Mouse (Mus musculus): ENCODE results near the gene Shc4.
A peak's percentile ranks its signal among the peaks of the same experiment; 100 is the strongest.

Gene Shc4

GRCm38 (mm10) chr2:125628487-125628886 is 95.5 kb downstream of the Shc4 start:
- no peak for DNase-seq

DNA sequence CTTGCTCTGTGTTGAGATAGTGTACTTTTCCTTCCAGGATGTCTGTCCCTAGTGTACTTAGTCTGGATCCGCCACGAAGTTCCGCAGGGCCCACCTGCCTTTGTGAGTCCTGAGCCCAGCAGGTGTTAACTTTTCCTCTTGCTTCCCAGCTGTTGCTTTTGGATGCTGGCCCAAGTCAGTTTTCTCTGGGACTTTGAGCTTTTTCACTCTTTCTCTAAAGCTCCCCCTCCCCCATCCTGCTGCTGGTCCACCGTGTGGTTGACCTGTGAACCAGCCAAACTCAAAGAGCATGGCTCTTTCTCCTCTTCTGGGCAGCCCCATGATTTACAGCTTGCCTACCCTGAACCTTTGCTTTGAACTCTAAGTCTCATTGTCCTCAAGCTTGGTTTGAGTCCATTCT is 97.4 kb downstream of the Shc4 start:
- peak; percentile 75 to 80 for DNase-seq

- peak; percentile 98 to 99 for DNase-seq
These were observed 99.1 kb downstream of the Shc4 start, which contains the start of gene Cep152 for GRCm38 (mm10) chr2:125624837-125625351. Gene Cep152 (minus strand): TSS chr2:125625113.

DNA sequence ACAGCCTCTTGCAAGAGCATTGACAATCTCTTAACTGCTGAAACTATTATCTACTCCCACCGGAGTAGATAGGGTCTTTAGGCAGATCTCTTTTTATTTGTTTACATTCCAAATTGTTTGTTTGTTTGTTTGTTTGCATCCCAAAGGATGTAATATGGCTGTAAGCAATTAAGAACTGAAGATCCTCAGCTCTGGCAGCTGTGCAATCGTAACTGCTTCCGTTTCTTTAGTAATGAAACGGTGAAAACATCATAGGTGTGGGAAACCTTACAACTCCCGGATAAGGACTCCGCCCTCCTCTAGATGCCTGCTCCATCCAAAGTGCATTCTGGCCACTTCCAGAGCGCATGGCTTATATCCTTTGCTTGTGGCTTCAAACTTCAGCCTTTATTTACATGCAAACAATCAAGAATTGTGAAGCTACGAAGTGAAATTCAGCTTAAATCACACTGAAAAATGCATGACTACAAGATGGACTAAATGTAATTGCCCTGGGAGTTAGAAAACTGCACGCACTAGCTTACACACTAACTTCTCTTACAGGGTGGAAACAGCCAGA is 99.7 kb downstream of the Shc4 start:
- peak in 1 of 2 experiments; percentile 4 for DNase-seq

DNA sequence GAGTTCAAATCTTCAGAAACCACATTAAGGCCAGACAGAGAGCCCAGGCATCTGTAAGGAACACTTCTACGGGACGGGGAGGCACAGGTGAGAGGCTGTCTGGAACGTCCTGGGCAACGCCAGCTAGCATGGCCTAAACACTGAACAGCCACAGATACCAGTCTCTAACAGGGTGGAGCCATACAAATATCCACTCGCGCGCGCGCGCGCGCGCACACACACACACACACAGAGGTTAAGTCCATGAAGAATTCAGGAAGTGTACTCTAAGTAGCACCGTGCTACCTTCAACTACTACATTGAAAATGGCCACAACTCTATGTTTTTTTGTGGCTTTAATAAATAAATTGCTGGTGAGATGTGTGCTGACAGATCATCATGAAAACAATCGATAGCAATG is 100.7 kb downstream of the Shc4 start:
- no peak for DNase-seq

- DNase-seq = no peak
These were observed 103.6 kb downstream of the Shc4 start for GRCm38 (mm10) chr2:125620213-125620907.

DNA sequence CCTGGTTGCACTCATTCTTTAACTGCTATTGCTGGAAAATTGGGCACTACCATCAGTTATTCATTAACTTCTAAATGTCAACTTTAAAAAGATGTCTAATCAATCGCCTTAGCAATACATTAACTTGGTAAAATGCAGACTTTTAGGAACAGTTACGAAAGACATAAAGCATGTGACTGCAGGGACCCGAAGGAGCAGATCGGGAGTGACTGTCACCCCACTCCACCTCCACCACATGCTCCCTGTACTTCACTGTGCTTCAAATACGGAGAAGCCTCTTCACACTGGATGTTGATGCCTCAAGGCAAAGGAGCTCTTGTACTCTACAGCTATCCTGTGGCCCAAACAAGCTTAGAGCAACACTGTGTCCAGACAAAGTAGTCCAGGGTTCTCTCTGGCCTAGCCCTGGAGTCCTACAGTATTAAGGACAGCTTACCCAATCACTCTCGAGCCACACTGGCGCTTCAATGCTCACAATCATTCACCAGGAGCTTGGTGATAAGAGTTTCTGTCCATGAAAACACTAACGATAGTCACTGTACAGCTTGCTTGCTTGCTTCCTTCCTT is 108.0 kb downstream of the Shc4 start:
- no peak for DNase-seq

- no peak for DNase-seq
These were observed 108.5 kb downstream of the Shc4 start for GRCm38 (mm10) chr2:125615440-125615839.

GRCm38 (mm10) chr2:125606220-125606845 is 117.6 kb downstream of the Shc4 start:
- no peak for DNase-seq

GRCm38 (mm10) chr2:125604646-125605045 is 119.3 kb downstream of the Shc4 start:
- DNase-seq = peak; percentile 10 to 42

DNA sequence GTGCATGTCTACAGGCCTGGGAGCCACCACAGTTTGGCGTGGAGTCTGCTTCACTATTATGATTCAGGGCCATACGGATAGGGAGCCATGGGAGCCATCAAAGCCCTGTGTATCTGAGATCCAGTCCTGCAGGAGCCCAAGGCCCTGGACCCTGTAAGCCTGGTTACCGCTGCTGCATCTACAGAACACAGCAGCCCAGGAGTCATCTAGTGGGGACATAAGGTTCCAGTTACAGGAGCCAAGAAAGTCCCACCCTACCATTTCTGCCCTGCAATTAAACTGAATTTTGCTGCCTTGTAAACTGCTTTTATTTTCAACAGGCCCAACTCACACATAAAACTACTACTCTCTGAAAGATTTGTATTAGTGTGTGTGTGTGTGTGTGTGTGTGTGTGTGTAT is 121.0 kb downstream of the Shc4 start:
- DNase-seq = no peak

DNA sequence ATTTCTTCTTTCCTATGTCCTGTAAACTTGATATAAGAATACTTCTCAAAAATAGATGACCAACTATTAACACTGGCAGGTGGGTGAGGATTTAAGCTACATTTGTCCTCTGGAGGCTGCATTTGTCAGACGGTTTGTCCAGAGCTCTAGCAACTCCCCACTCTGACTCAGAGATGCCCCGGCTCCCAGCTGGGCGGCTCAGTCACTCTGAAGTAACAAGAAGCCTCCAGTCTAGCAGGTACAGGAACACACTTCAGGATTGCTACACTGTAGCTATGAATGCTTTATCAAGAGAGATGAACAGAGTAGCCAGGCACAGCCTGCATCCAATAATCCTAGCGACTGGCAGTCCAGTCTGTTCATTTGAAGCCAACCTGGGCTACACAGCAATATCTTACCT is 125.0 kb downstream of the Shc4 start:
- DNase-seq = no peak

GRCm38 (mm10) chr2:125598251-125598650 is 125.7 kb downstream of the Shc4 start:
- DNase-seq = no peak

- DNase-seq = no peak
These were observed 129.2 kb downstream of the Shc4 start for GRCm38 (mm10) chr2:125594786-125595185.

GRCm38 (mm10) chr2:125594072-125594471 is 129.9 kb downstream of the Shc4 start:
- no peak for DNase-seq

- no peak for DNase-seq
These were observed 132.1 kb downstream of the Shc4 start for GRCm38 (mm10) chr2:125591895-125592294.

- DNase-seq = no peak
These were observed 134.7 kb downstream of the Shc4 start for GRCm38 (mm10) chr2:125589287-125589686.

DNA sequence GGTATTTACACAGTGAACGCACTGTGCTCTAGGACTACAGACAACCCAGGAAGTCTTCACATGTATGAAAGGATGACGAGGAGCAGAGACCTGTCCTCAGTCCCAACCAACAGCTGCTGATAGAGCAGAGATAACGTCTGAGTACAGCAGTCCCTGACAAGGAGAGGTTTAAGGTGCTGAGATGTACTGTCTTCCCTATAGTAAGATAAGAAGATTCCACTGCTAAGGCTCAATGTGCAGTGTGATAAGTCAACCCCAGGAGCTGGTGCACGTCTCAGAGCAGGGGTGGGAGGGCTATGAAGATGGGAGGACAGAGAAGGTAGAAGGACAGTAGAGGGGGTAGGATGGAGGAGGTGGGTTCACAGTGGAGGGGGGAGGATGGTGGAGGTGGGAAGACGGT is 142.9 kb downstream of the Shc4 start:
- no peak for DNase-seq

- DNase-seq = no peak
These were observed 146.3 kb downstream of the Shc4 start for GRCm38 (mm10) chr2:125577670-125578069.

All from kidney, adult 8-10 months (tissue).